Mouse (Mus musculus) left cerebral cortex, adult 9 months (tissue): ENCODE measurements around the gene Olfr479.
"Not testable (repeated sequence)": the region's sequence is repeated elsewhere in the genome, so short reads cannot be mapped to it uniquely, and the experiment has no call there.

ENCODE experiments used
- DNase-seq, 2 experiments: peaks; one replicate each; pipeline ENCODE4 v3.0.0; 2022; ENCODE audit warnings: low spot score in 2 of 2

The Olfr479 gene

GRCm38 (mm10) chr7:108050393-108050792 is at the start of gene Olfr479:
TSS of gene Olfr479 (plus strand) at chr7:108050693.
- DNase-seq: no peak

DNA sequence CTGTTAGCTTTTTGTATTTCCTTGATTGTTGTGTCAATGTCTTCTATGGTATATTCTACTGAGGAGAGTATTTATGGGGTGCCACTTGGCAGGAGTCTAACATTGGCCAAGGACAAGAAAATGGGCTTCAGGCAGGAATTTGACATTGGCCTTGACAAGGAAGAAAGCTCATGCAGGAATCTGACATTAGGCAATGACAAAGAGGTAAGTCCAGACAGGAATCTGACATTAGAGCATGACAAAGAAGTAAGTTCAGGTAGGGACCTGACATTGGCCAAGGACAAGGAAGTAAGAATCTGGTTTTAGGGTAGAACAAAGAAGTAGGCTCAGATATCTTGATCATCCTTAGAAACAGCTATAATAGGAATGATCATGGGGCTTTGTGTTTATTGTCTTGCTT is 36.2 kb upstream of the Olfr479 start:
- DNase-seq: not testable (repeated sequence)

DNA sequence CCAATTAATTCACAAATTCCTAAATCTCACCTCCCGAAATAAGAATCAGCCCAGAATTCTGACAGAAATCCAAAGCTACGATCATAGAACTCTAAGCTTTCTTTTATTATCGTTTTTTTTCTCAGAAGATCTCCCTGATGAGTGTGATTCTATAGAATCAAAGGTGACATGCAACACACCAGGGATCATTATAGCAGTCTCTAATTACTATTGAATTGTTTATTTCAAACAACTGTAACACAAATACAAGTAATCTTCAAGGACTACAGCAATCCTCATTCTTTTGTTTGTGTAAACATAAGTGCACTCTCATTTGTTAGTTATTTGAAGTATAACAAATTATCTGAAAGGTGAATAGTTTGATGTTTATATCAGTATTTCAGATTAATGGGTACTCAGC is 16.6 kb upstream of the Olfr479 start, which contains the start of gene Olfr478:
Olfr478 (minus strand) TSS at position 101 of the 400 bp plus-strand sequence.
- DNase-seq: no peak

DNA sequence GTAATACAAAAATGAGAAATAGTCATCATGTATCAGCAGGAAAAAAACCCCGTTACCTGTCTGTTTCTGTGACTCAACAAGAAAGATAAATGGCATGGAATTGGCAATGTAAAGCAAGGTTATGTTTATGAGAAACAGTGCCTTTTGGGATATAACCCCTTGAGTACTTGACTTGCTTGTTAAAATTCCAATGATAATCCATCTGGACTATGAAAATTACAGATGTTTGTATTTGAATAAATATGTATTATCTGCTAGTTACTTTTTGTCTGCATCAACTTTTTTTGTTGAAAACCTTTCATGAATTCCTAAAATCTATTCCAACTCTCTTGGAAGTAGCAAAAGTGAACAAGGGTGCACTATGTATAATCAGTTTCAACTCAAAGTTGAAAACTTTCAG is 16.8 kb downstream of the Olfr479 start, which contains the start of gene Olfr480:
Olfr480 (minus strand) TSS at position 101 of the 400 bp plus-strand sequence.
- no peak for DNase-seq

DNA sequence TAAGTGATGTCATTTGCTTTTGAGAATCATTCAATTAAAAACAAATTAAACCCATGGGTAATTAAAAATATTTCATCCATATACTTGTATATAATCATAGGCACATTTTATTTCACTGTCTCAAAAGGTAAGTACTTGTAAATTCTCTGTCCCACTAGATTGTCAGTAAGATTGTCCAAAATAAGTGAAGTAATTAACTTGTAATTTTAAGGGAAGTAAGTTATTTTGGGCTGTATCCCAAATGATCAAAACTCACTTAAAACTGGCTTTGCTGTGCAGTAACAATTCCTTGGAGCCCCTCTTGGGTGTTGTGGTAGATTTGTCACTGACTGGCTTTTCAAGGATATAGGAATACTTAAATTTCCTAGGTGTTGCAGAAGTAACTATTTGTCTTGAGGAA is 29.1 kb downstream of the Olfr479 start, which contains the start of gene Olfr481:
Olfr481 (plus strand) TSS at position 301 of the 400 bp plus-strand sequence.
- no peak for DNase-seq

DNA sequence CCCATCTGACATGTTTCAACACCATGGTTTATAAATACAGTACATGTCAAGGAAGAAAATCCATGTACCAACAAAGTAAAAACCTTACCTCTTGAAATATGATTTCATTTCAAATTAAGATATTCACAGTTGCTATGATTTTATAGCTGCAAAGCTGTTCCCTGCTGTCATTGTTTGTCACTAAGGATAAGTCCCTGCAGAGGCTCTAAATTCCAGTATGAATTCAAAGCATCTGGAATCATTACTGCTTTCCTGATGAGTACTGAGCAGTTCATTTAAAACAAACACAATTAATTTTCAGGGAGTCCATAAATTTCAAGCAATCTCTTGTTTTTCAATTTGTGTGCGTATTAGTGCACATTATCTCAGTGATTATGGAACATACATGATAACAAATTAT is 47.0 kb downstream of the Olfr479 start, which contains the start of gene Olfr482:
Olfr482 (minus strand) TSS at position 101 of the 400 bp plus-strand sequence.
- no peak for DNase-seq

DNA sequence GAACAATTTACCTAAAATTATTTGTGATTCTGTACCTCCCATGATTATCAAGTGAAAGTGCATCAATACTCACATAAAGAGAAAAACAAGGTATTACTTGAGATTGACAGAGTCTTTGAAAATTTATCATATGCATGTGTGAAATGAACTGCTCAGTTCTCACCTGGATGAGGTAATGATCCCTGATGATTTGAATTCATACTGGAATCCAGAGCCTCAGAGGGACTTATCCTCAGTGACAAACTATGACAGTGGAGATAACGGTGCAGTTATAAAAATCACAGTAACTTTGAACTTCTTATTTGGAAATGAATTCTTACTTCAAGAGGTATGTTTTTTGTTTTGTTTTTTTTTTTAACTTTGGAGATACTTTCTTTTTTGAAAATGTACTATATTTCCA is 50.1 kb downstream of the Olfr479 start, which contains the start of gene Olfr483:
Olfr483 (plus strand) TSS at position 301 of the 400 bp plus-strand sequence.
- no peak for DNase-seq
